Mouse (Mus musculus) cortical plate, adult 2 months (tissue): ENCODE measurements around the gene Sulf2.

Experiments
- CTCF ChIP-seq: fragments of 200-500 bp; IDR thresholded peaks from 2 replicates; pipeline ENCODE4 v1.5.1; 2011; ENCODE audit warnings: mild to moderate bottlenecking, control low read depth, low read length; ENCODE audit not compliant: insufficient read depth; ENCODE audit errors: extremely low read depth
- POLR2A ChIP-seq: fragments of 200-500 bp; IDR thresholded peaks from 2 replicates; pipeline ENCODE4 v1.6.1; 2011; ENCODE audit warnings: mild to moderate bottlenecking, low read length, control low read depth; ENCODE audit not compliant: insufficient read depth; ENCODE audit errors: extremely low read depth

GRCm38 (mm10) chr2:166030256-166030995, 125.0 kb downstream of the Sulf2 start:
- no peak for TF ChIP-seq POLR2A
- no peak for TF ChIP-seq CTCF
